Mouse (Mus musculus): Measurements from ENCODE around the gene Slc26a1. TPM values are rescaled to one million over a fixed set of nuclear protein-coding genes. Genes with fewer than 3 reads are reported as not detected.
A peak's percentile ranks its signal among the peaks of the same experiment; 100 is the strongest.

Gene Slc26a1
- polyA plus RNA-seq, 1 experiment from 2014 or later: 0.48 TPM

- peak; percentile 96 for DNase-seq (ENCODE audit: low spot score)
- Histone ChIP-seq H3K27ac (ENCODE audit: low read depth, low read length) (peak within 1 kb of the TSS; percentile 80), H3K36me3 (ENCODE audit: control insufficient read depth, insufficient read depth, low read length) (no peaks in the 10 kb centered on the region), H3K9ac (ENCODE audit: low read depth, low read length) (peak within 1 kb of the TSS; percentile 87), H3K4me2 (replicated peaks; ENCODE audit: low read depth, low read length) (peak within 1 kb of the TSS; percentile 81), H3K4me1 (replicated peaks; ENCODE audit: control insufficient read depth, insufficient read depth, low read length) (peaks cover 2% of the 10 kb centered on the region; the same call in 1 of the 2 replicates), H3K9me3 (ENCODE audit: control insufficient read depth, low read length) (no peaks in the 10 kb centered on the region), H3K27me3 (ENCODE audit: control insufficient read depth, insufficient read depth, low read length) (no peaks in the 10 kb centered on the region), H3K4me3 (ENCODE audit: low read depth, low read length) (peak within 1 kb of the TSS; percentile 62)
- ATAC-seq (ENCODE audit: low FRiP score): peak; percentile 97
- under 1% methylated on average over 58 of the region's 58 CpGs for WGBS
These were observed 45.5 kb downstream of the Slc26a1 start, which contains the start of the genes Gak and Tmem175 for GRCm38 (mm10) chr5:108629634-108630483. Gak (minus strand) TSS chr5:108629755. Tmem175 (plus strand) TSS chr5:108629770.

GRCm38 (mm10) chr5:108628891-108629633 is 46.3 kb downstream of the Slc26a1 start:
- no peak for DNase-seq (ENCODE audit: low spot score)
- peak overlapping the region; percentile 62 for H3K4me3 ChIP-seq (ENCODE audit: low read depth, low read length)
- H3K4me2 ChIP-seq (replicated peaks; ENCODE audit: low read depth, low read length): peak overlapping the region; percentile 81
- H3K9ac ChIP-seq (ENCODE audit: low read depth, low read length): peak overlapping the region; percentile 87
- H3K27me3 ChIP-seq (ENCODE audit: control insufficient read depth, insufficient read depth, low read length): no peaks in the 10 kb centered on the region
- no peaks in the 10 kb centered on the region for H3K9me3 ChIP-seq (ENCODE audit: control insufficient read depth, low read length)
- 2% methylated on average over 32 of the region's 32 CpGs for WGBS
- H3K4me1 ChIP-seq (replicated peaks; ENCODE audit: control insufficient read depth, insufficient read depth, low read length): peaks cover 2% of the 10 kb centered on the region; the same call in 1 of the 2 replicates
- H3K27ac ChIP-seq (ENCODE audit: low read depth, low read length): peak overlapping the region; percentile 80
- 0 out of 2 replicates have a peak, but pooled peaks cover 2% of the 10 kb centered on the region for H3K36me3 ChIP-seq (ENCODE audit: control insufficient read depth, insufficient read depth, low read length)
- peak; percentile 90 for ATAC-seq (ENCODE audit: low FRiP score)

GRCm38 (mm10) chr5:108626050-108626660 is 49.2 kb downstream of the Slc26a1 start:
- Histone ChIP-seq H3K4me1 (replicated peaks; ENCODE audit: control insufficient read depth, insufficient read depth, low read length) (peaks cover 2% of the 10 kb centered on the region; the same call in 1 of the 2 replicates), H3K9ac (ENCODE audit: low read depth, low read length) (no peak overlapping the region), H3K27me3 (ENCODE audit: control insufficient read depth, insufficient read depth, low read length) (no peaks in the 10 kb centered on the region), H3K36me3 (ENCODE audit: control insufficient read depth, insufficient read depth, low read length) (0 out of 2 replicates have a peak, but pooled peaks cover 4% of the 10 kb centered on the region), H3K4me2 (replicated peaks; ENCODE audit: low read depth, low read length) (no peak overlapping the region), H3K9me3 (ENCODE audit: control insufficient read depth, low read length) (no peaks in the 10 kb centered on the region), H3K4me3 (ENCODE audit: low read depth, low read length) (no peak overlapping the region), H3K27ac (ENCODE audit: low read depth, low read length) (no peak overlapping the region)
- no peak for ATAC-seq (ENCODE audit: low FRiP score)
- 87% methylated on average over 4 of the region's 4 CpGs for WGBS
- DNase-seq (ENCODE audit: low spot score): no peak

GRCm38 (mm10) chr5:108621870-108622269 is 53.5 kb downstream of the Slc26a1 start:
- Histone ChIP-seq H3K4me2 (replicated peaks; ENCODE audit: low read depth, low read length) (no peak overlapping the region), H3K9me3 (ENCODE audit: control insufficient read depth, low read length) (no peaks in the 10 kb centered on the region), H3K27ac (ENCODE audit: low read depth, low read length) (no peak overlapping the region), H3K36me3 (ENCODE audit: control insufficient read depth, insufficient read depth, low read length) (0 out of 2 replicates have a peak, but pooled peaks cover 4% of the 10 kb centered on the region), H3K27me3 (ENCODE audit: control insufficient read depth, insufficient read depth, low read length) (no peaks in the 10 kb centered on the region), H3K4me3 (ENCODE audit: low read depth, low read length) (no peak overlapping the region), H3K4me1 (replicated peaks; ENCODE audit: control insufficient read depth, insufficient read depth, low read length) (no peaks in the 10 kb centered on the region), H3K9ac (ENCODE audit: low read depth, low read length) (no peak overlapping the region)
- ATAC-seq (ENCODE audit: low FRiP score) (no peak), DNase-seq (ENCODE audit: low spot score) (no peak)
- 76% methylated on average over 2 of the region's 2 CpGs for WGBS

Other genes with a start within 250 kb of the Slc26a1 start
- gene Atp5k, start 241.1 kb downstream of the Slc26a1 start, polyA plus RNA-seq (2014; fragmentation: Nextera tagmentation; extraction: Ambion mirVana): 364 and 390 TPM in 2 replicates
- not detected in 2 replicates for gene Mfsd7a, start 226.7 kb downstream of the Slc26a1 start, polyA plus RNA-seq (2014; fragmentation: Nextera tagmentation; extraction: Ambion mirVana)
- 31.8 and 33.1 TPM in 2 replicates for gene Pcgf3, start 214.3 kb downstream of the Slc26a1 start, polyA plus RNA-seq (2014; fragmentation: Nextera tagmentation; extraction: Ambion mirVana)
- 13.7 and 15.2 TPM in 2 replicates for gene Cplx1, start 125.5 kb downstream of the Slc26a1 start, polyA plus RNA-seq (2014; fragmentation: Nextera tagmentation; extraction: Ambion mirVana)
- 40.8 and 45.7 TPM in 2 replicates for gene Gak, start 45.8 kb downstream of the Slc26a1 start, polyA plus RNA-seq (2014; fragmentation: Nextera tagmentation; extraction: Ambion mirVana)
- 20.4 and 22.3 TPM in 2 replicates for gene Tmem175, start 45.8 kb downstream of the Slc26a1 start, polyA plus RNA-seq (2014; fragmentation: Nextera tagmentation; extraction: Ambion mirVana)
- gene Idua, start 15.2 kb downstream of the Slc26a1 start, polyA plus RNA-seq (2014; fragmentation: Nextera tagmentation; extraction: Ambion mirVana): 8.7 and 9.4 TPM in 2 replicates
- gene Dgkq, start 5.9 kb downstream of the Slc26a1 start, polyA plus RNA-seq (2014; fragmentation: Nextera tagmentation; extraction: Ambion mirVana): 8.2 and 9.5 TPM in 2 replicates
- gene Fgfrl1, start 16.8 kb upstream of the Slc26a1 start, polyA plus RNA-seq (2014; fragmentation: Nextera tagmentation; extraction: Ambion mirVana): 11.9 and 13.6 TPM in 2 replicates
- gene Rnf212, start 99.4 kb upstream of the Slc26a1 start, polyA plus RNA-seq (2014; fragmentation: Nextera tagmentation; extraction: Ambion mirVana): 1.1 and 1.4 TPM in 2 replicates
- not detected in 2 replicates for gene Tmed11, start 119.8 kb upstream of the Slc26a1 start, polyA plus RNA-seq (2014; fragmentation: Nextera tagmentation; extraction: Ambion mirVana)
- gene Vmn2r8, start 133.3 kb upstream of the Slc26a1 start, polyA plus RNA-seq (2014; fragmentation: Nextera tagmentation; extraction: Ambion mirVana): not detected in 2 replicates
- not detected in 2 replicates for gene Vmn2r9, start 177.0 kb upstream of the Slc26a1 start, polyA plus RNA-seq (2014; fragmentation: Nextera tagmentation; extraction: Ambion mirVana)